Mouse (Mus musculus) spleen, embryonic (tissue): ENCODE measurements at regions not wholly inside any gene's neighbourhood (a gene's known extent, or its start where the extent isn't known, plus 50 kb on each side); places are given as distances from the start of the nearest gene placed in this dataset.
"Not testable (repeated sequence)": the region's sequence is repeated elsewhere in the genome, so short reads cannot be mapped to it uniquely, and the experiment has no call there.

Experiments used
- CTCF ChIA-PET: fragments of 350-600 bp; sonication (Branson Sonifier 250); formaldehyde crosslinking; loops from one replicate; lab custom pipeline; 2022; lab: Charles Lee

DNA sequence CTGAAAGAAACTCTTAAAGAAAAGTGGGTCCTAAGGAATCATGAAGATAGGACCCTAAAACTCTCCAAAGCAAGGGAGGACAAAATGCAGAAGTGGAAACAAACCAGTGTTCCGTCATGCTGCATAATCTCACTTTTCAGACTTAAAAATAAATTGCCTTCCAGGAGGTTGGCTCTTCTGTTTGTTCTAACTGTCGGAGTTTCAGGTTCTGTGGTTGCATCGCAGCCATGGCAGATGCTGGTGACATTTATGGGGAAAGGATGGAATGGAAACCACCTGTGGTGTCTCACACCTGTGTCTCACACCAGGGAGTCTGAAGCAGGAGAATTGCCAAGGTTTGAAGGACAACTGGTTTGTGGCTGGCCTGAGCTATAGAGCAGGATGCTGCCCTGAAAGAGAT is 50.9 kb upstream of the Hivep1 start:
- CTCF ChIA-PET: no interaction called here

DNA sequence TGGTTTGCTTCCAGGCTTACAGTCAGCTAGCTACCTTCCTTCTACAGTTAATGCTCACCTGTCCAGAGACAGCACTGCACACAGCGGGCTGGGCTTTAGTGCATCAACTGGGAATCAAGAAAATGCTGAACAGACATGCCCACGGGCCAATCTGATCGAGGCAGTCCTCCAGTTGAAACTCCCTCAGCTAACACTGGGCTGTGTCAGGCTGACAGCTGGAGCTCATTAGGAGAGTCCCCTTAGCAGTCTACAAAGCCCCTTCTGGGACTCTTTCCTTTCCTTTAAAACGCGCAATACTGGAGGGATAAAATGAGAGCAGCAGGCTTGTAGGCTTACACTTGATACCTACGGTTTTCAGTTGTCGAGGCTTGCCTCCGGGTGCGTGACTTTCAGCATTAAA is 53.9 kb upstream of the Hivep1 start:
- CTCF ChIA-PET: no interaction called here

DNA sequence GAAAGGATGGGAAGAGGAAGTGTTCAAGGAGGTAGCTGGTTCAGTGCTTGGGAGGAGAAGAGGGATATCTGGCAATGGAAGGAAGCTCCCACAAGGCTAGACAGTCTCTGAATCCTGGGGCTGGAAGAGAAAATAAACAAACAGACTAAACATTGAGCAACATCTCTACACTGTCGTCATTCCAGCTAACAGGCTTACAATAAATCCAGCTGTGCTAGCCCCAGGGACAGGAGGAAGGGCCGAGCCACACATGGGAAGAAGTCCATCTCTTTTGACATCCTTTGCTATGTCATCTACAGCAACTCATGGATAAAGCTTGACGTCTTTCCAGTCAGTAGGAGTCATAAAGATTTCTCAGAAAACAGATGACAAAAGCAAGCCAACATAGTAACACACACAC is 57.7 kb upstream of the Hivep1 start:
- CTCF ChIA-PET: no interaction called here

DNA sequence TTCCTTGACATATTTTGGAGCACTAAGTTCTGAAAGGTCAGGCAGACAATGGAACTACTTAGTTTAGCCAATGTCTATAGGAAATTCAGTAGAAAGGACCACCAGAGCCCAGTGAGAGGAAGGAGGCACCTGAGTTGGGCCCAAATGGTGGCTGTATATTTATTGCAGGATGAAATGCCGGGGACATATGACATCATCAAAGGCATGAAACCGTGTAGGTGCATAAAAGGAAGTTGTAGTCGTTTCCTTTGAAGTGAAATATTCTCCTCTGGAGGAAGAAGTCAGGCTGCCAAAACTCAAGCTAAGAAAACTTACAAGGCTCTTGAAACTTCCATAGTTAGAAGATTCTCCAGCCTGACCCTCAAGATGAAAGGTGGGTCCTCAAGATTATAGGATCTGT is 75.9 kb upstream of the Hivep1 start:
- CTCF ChIA-PET: no interaction called here

DNA sequence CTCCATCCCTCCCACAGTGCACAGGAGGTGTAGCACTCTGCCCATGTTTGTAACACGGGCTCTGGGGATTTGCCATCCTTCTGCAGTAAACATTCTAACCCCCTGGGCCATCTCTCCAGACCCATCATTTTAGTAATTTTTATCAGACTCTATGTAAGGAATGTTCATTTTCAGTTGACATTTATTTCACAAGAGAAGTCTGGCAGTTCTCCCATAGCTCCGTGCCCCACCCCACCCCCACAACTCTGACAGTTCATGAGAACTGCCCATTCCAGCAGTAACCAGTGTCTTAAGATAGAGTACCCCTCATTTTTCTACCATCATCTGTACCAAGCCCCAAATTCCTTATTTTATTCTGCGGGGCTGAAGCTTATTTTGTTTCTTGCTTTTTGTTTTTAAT is 88.9 kb upstream of the Hivep1 start:
- CTCF ChIA-PET: no interaction called here

DNA sequence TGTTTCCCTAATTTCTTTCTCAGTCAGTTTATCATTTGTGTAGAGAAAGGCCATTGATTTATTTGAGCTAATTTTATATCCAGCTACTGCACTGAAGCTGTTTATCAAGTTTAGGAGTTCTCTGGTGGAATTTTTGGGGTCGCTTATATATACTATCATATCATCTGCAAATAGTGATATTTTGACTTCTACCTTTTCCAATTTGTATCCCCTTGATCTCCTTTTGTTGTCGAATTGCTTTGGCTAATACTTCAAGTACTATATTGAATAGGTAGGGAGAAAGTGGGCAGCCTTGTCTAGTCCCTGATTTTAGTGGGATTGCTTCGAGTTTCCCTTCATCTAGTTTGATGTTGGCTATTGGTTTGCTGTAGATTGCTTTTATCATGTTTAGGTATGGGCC is 90.9 kb upstream of the Hivep1 start:
- CTCF ChIA-PET: not testable (repeated sequence)

DNA sequence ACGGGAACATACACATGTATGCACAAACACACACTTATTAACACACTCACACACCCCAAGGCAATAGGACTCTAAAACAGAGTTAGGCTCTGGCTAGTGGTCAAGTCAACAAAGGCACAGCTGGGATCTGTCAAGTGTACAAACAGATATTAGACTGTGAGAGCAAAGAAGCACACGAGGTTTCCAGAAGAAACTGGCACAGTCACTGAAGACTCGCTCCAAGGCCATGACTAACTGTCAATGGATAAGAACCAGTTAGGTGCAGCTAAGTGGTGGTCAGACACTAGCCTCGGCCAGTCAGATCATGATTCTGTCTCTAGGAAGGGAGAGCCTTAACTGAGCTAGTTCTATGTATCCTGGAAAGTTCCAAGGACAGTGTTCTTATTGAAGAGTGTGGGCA is 93.9 kb upstream of the Hivep1 start:
- CTCF ChIA-PET: no interaction called here

DNA sequence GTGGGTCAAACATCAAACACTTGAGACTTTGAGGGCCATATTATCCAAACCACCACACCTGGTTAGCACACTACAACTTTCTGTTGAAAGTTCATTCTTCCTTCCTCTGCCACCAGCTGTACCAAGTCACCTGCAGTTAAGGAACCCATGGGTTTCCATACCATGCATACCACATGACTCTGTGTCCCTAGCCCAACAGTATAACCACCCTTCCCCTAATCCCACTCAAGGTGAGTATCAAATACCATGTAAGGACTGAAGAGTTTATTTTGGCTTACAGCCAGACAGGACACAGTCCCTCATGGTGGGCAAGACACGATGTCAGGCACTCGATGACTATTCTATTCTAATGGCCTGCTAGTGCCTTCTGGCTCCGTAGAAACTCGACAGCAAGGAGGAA is 95.9 kb upstream of the Hivep1 start:
- CTCF ChIA-PET: no interaction called here

DNA sequence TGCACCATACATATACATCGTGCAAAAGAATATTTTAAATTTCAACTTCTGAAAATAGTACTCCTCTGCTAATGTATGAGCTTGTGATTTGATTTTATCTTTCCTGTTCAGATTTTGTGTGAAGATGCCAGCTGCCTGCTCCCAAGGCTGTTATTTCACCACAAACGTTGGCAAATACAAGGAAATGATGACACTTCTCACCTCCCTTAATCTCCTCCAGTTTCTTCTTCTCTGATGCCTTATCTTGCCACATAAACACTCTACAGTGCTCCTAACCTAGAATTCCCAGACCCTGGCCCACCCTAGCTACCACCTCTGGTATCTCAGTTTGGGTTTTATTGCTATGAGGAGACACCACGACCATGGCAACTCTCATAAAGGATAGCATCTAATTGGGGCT is 96.6 kb upstream of the Hivep1 start:
- CTCF ChIA-PET: no interaction called here

DNA sequence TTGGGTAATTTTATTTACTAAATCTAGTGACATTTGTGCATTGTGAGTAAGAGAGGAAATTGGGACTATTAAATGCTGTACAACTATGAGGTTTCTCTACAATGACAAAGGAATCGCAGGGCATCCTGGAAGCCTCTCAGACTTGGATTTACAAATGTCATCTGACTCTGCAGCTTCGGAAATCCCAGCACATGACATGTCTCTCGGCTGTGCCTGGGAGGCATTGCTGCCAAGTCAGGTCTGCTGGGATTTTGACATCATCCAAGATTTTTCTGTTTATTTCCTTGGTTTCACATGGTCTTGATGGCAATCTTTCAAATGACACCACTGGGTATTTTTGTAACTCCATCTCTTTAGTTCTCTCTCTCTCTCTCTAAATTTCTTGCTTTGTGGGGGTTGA is 99.4 kb upstream of the Hivep1 start:
- CTCF ChIA-PET: no interaction called here

DNA sequence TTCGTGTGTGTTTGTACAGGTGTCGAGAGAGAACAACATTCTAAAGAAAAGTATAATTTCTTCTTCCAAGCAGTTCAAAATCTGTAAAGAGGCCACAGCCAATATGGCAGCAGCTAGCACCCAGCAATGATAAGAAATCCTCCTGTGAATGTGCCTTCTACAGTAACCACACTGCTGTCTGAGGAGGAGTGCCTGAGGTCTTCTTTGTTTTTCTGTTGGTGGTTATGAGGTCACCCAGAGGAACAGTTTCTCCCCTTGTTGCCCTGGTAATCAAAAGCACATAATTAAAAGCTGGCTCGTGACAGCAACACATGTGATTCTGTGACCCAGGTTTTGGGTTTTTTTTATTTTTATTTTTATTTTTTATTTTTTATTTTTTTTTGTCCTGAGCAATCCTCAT is 100.8 kb upstream of the Adtrp start:
- CTCF ChIA-PET: no interaction called here

DNA sequence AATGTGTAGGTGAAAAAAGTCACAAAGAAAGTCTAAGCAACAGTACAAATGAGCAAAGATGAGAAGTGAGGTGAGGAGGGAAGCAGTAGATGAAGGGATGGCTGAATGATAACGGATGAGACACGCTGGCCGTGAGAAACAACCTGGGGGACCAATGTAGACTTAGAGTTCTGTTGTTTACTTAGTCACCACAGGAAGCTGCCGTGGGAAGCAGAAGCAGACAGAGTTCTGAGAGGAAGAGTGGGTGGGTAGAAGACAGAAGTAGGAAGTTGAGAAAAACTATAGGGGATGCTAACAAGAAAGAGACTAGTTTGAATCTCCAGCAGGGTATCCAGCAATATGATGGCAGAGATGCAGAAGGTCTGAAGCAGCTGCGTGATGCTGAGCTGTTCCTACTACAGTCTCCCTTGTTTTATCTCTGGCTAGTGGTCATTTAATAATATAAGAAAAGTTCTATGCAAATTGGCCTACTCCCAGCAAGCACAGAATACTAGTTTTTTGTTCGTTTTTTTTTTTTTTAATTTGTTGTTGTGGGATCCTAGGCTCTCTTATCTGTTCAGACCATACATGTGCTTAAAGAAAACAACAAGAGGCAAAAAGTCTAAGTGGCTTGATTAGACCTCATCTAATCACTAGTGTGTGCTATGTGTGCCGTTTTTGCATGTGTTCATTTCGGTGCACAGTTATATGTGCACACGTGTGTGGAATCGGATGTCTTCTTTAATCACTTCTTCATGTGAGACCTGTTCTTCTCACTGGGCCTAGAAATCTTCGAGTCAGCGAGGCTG is 85.0 kb upstream of the Adtrp start:
- CTCF ChIA-PET: no interaction called here

DNA sequence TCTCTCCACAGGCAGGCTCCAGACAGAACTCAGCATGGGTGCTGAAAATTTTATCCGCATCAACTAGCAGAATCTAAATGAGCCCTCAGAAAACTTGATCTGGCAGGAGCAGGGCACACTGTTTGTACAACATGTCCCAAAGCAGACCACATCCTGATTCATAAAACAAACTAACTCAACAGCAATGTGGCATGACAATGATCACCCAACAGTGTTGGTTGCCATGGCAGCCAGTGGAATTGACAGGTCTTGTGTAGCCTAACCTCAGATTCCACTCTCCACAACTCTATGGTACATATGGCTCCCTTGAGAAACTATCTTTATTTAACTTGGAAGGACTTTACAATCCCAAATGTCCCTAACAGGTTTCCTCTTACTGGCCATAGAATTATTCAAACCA is 82.3 kb upstream of the Adtrp start:
- CTCF ChIA-PET: no interaction called here

DNA sequence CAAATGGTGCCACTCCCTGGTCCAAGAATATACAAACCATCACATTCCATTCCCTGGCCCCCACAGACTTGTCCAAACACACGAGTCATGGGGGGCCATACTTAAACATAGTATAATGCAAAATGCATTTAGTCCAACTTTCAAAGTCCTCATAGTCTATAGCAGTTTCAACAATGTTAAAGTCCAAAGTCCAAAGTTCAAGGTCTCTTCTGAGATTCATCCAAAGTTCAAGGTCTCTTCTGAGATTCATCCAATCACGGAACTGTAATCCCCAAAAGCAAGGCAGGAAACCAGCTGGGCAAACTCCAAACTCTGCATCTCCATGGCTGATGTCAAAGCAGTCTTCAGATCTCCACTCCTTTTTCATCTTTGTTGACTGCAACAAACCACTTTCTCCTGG is 78.4 kb upstream of the Adtrp start:
- CTCF ChIA-PET: not testable (repeated sequence)

DNA sequence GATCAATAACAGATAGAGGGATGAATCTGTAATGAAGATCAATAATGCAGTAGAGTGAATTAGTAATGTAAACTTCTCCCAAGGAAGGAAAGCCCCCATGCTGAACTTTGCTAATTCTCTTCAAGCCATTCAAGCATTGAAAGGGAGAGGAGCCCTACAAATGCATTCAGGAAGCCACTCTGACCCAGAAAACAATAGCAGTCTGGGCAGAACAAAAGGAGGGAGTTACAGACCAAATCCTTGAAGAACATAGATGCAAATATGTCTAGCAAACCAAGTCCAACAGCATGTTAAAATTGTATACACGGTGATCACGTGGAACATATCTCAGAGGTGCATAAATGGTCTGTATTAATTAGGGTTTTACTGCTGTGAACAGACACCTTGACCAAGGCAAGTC is 77.7 kb upstream of the Adtrp start:
- CTCF ChIA-PET: interaction anchor here (0.7 kb wide), 1 partner anchor 629 kb away, joined by 6 read pairs; no protein-coding TSS in a partner anchor

DNA sequence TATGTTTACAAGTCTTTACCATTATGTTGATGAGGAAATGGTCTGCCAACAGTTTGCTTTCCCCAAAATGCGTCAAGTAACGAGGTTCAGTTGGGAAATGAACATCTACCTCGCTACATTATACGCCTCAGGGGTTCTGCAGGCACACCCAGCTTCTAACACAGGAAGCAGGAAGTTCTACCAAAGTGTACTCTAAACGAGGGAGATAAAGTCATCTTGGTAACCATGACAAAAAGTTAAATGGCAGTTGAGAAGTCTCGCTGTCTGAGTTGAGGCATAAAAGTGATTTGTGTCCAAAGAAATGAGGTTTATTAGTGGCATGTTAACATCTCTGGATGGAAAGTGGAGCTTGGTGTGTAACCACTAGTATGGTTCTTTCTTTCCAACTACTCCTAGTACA is 73.7 kb upstream of the Adtrp start:
- CTCF ChIA-PET: no interaction called here

DNA sequence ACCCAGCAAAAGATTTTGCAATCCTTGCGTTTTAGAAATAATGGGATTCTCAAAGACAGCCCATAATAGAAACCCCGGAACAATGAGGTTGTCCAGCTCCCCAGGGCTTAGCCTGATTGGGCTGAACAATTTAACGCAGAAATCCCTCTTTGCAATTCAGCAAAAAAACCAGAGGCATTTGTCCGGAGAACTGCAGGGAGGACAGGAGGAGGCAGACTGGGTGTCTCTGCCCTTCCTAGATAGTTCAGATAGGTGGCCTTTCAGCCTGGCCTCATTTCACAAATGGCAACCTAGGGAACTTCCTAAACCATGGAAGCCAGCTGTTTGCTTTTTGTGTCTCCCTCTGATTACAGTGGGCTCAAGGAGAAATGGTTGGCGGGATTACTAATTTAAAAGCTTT is 71.0 kb upstream of the Adtrp start:
- CTCF ChIA-PET: no interaction called here

DNA sequence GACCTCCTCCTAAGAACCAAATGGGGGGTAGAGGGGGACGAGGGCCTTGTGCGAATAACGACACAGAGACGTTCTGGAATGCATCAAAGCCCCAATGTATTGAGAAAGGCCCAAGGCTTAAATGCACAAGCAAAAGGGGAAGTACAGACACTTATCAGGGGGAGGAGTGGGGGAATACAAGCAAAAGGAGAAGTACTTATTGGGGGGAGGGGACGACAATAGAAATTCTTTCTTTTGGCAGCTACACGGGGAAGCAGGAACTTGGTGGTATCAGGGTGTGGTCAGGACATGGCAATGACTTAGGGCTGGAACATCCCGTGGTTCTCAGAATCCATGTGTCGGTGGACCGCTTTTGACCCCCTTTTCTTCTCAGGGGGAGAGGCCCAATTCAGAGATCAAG is 68.3 kb upstream of the Adtrp start:
- CTCF ChIA-PET: not testable (repeated sequence)

DNA sequence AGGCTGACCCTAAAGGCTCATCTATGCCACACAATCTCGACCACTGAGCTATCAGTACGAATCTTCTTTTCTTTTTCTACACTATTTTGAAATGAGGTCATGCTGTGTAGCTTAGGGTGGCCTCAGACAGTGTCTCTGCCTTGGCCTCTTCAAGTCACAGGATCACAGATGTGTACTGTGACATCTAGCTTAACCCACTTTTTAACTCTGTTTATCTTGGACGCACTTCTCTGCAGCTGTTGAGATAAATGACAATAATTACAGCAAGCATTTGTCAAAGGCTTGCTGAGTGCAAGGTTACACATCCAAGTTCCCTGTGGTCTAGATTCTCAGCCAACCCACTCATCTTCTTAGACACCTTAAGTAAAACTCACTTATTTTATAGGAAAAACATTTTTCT is 63.3 kb upstream of the Adtrp start:
- CTCF ChIA-PET: no interaction called here

DNA sequence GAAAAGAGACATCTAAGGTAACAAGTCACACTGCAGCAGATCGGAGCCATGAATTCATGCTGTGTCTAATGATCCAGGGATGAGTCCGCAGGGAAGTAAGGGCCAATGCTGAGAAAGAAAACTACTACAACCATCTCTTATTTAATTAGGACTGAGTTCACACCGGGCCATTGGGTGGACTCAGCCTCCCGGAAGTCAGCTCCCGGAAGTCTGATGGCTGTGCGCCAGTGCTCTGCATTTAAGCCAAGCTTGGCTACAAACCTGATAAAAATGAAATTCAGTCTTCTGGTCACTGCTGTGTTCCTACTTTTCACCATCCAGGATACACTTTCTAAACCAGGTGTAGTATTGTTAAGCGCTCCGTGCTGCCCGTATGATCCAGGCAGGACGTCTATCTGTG is 62.8 kb upstream of the Adtrp start:
- CTCF ChIA-PET: no interaction called here

DNA sequence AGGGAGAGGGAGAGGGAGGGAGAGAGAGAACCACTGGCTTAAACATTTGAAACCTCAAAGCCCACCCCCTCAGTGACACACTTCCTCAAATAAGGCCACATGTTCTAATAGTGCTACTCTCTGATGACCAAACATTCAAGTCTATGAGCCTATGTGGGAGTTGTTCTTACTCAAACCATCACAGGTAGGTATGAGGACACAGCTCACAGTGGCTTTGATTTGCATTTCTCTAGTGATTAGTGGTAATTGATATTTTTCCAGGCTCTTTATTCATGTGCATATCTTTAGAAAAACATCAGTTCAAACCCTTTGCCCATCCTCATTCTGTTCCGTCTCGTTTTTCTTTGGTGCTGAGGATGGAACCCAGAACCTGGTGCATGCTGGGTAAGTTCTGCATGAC is 59.5 kb upstream of the Adtrp start:
- CTCF ChIA-PET: no interaction called here

DNA sequence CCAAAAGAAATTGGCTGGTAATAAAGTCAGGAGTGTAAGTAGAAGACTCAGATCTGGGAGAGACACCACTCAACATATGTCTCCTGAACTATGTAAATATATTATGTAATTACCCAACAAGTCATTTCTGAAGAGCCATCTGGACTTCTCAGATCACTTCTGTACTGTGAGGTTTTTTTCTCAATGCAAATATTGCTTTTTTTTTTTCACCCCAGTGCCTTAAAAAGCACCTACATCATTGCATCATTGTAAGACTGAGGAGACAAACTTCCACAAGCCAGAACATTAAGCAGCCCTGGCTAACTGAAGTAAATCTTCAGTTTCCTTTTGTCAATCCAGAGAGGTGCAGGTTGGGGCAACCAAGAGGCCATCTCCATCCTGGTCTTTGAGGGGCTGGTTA is 55.8 kb upstream of the Adtrp start:
- CTCF ChIA-PET: no interaction called here

DNA sequence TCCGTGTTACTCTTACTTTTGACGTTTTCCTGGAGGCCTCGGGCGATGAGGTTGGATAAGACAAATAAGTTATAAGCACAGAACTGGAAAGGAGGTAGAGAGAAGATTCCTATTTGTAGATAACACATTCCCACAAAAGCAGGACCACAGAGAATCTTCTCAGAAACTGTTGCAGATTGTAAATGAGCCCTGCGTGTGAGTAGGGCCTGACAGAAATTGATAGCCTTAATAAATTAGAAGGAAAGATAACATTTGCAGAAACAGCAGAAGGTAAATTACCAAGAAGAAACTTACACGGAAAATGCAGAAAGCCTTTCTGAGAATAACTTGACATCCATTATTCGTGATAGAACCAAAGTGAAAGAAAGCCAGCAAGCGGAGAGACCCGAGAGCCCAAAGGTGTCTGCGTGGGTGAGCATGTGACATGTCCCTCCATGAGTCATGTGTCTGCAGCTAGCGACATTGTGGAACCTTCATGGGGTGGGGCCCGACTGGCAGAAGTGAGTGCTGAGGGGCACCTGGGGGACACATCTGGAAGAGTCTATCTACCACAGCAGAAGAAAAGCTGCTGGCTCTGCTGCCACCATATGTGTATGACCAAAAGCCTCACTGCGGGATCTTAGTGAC is 52.5 kb upstream of the Adtrp start:
- CTCF ChIA-PET: interaction anchor here (0.5 kb wide), 1 partner anchor 36 kb away, joined by 5 read pairs; no protein-coding TSS in a partner anchor

DNA sequence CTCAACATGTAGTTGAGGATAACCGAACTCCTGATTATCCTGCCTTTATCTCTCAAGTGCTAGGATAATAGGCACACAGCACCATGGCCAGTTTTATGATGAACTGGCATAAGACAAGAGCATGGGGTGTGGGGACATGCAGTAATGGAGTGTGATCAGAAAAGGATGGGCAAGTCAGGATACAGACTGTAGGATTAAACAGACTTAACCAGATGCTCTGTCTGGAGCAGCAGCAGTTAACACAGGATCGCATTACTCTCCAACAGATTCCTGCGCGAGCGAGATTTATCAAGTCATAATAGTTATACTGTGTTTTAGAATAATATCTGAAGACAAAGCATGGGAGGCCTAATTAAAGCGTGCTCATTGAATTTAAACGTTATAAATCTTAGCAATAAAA is 51.8 kb upstream of the Adtrp start:
- CTCF ChIA-PET: no interaction called here
